Mouse (Mus musculus) limb, embryonic 11.5 days (tissue): Measurements from ENCODE around the gene Gp1ba. TPM values are rescaled to one million over a fixed set of nuclear protein-coding genes. Genes with fewer than 3 reads are reported as not detected.

Source experiments
- ATAC-seq: fragments of 200-750 bp; cut with Nextera tagmentation; 2 replicates; pipeline ENCODE4 v1.8.0; 2017; ENCODE audit warnings: low read depth; ENCODE audit not compliant: insufficient number of reproducible peaks, low FRiP score, low TSS enrichment
- DNase-seq: peaks from one replicate; pipeline ENCODE4 v3.0.0-alpha.2; 2015; ENCODE audit warnings: low spot score
- H3K27ac ChIP-seq: fragments of 300-500 bp; sonication (generic); replicated peaks from 2 replicates; pipeline ENCODE4 v1.5.1; 2014; ENCODE audit warnings: low read depth, mild to moderate bottlenecking, low read length
- H3K27me3 ChIP-seq: fragments of 300-500 bp; sonication (generic); 2 replicates; pipeline ENCODE4 v1.6.1; 2014; ENCODE audit warnings: mild to moderate bottlenecking, low read length, mixed read lengths; ENCODE audit not compliant: control insufficient read depth, insufficient read depth
- H3K36me3 ChIP-seq: fragments of 300-500 bp; sonication (generic); 2 replicates; pipeline ENCODE4 v1.6.1; 2014; ENCODE audit warnings: mild to moderate bottlenecking, low read length, moderate library complexity, mixed read lengths; ENCODE audit not compliant: control insufficient read depth, insufficient read depth
- H3K4me1 ChIP-seq: fragments of 300-500 bp; sonication (generic); 2 replicates; pipeline ENCODE4 v1.6.1; 2014; ENCODE audit warnings: low read length, mixed read lengths; ENCODE audit not compliant: control insufficient read depth, insufficient read depth
- H3K4me2 ChIP-seq: fragments of 300-500 bp; sonication (generic); 2 replicates; pipeline ENCODE4 v1.6.1; 2014; ENCODE audit warnings: low read depth, mild to moderate bottlenecking, moderate library complexity; ENCODE audit not compliant: severe bottlenecking
- H3K4me3 ChIP-seq: fragments of 300-500 bp; sonication (generic); 2 replicates; pipeline ENCODE4 v1.5.1; 2014; ENCODE audit warnings: low read depth, low read length
- H3K9ac ChIP-seq: fragments of 300-500 bp; sonication (generic); 2 replicates; pipeline ENCODE4 v1.6.1; 2014; ENCODE audit warnings: mild to moderate bottlenecking, low read length
- H3K9me3 ChIP-seq: fragments of 300-500 bp; sonication (generic); 2 replicates; pipeline ENCODE4 v1.6.1; 2016; ENCODE audit warnings: low read length; ENCODE audit not compliant: control insufficient read depth
- WGBS: fragments of 180-500 bp; shearing (Covaris S2); extraction: QIAGEN DNeasy Blood & Tissue Kit; methylation state at CpG from one replicate; pipeline ENCODE4 v1.1.7; 2014; 5-methylcytosine and 5-hydroxymethylcytosine counted together
- polyA plus RNA-seq: library from polyadenylated mRNA; unstranded; fragments of >200 nt; fragmentation: Nextera tagmentation; extraction: Ambion mirVana; gene quantifications from 2 replicates; pipeline ENCODE4 v1.2.1, GENCODE M21; 2014

Gene Gp1ba
- polyA plus RNA-seq, 1 experiment from 2014 or later: 1.2 TPM

DNA sequence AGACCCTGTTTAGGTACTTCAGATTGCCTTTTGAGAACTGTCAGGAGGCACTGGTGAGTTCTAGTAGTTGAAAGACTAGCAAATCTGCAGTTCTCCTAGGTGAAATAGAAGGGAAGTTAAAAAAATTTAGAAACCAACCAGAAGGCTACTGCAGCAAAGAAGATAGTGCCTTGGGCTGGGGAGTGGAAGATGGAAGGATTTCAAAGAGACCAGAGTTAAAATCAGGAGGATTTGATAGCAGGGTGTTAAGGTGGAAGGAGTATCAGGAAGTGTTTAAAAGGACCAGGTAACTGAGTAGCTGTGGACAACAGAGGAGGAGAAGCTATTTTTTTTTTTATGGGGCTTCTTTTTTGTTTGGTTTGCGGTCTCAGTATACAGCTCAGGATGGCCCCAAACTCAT lies 1.2 kb upstream of the Gp1ba start:
- Histone ChIP-seq H3K4me2 (no peak overlapping the region), H3K36me3 (no peaks in the 10 kb centered on the region), H3K4me3 (no peak overlapping the region), H3K9me3 (no peaks in the 10 kb centered on the region), H3K27ac (no peak overlapping the region), H3K9ac (no peak overlapping the region), H3K27me3 (no peaks in the 10 kb centered on the region), H3K4me1 (no peaks in the 10 kb centered on the region)
- DNase-seq (no peak), ATAC-seq (no peak)
- 79% methylated on average over 1 of the region's 1 CpGs for WGBS

DNA sequence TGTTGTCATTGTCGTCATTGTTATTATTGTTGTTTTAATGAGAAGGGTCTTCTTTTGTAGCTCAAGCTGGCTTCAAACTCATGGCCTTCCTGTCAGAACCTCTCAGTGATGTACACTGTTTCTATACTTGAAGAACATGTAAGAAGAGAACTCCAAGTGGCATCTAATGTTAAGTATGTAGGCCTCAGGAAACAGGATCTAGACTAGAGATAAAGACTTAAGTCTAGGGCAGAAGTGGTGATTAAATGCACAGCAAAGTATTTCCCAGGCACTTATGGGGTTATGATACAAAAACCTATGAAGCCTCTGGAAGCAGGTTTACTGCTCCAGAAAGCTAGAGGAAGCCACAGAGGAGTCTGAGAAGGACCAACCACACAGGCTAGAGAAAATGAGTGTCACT lies 629 bp upstream of the Gp1ba start:
- WGBS: 89% methylated on average over 1 of the region's 1 CpGs
- Histone ChIP-seq H3K4me1 (no peaks in the 10 kb centered on the region), H3K27me3 (no peaks in the 10 kb centered on the region), H3K27ac (no peak overlapping the region), H3K9ac (no peak overlapping the region), H3K9me3 (no peaks in the 10 kb centered on the region), H3K4me2 (no peak overlapping the region), H3K36me3 (no peaks in the 10 kb centered on the region), H3K4me3 (no peak overlapping the region)
- no peak for DNase-seq
- no peak for ATAC-seq

DNA sequence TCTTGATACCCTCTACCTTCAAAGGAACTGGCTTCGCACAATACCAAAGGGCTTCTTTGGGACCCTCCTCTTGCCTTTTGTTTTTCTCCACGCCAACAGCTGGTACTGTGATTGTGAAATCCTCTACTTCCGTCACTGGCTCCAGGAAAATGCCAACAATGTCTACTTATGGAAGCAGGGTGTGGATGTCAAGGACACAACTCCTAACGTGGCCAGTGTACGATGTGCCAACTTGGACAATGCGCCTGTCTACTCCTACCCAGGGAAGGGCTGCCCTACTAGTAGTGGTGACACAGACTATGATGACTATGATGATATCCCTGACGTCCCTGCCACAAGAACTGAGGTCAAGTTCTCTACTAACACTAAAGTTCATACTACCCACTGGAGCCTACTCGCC lies 1.1 kb downstream of the Gp1ba start:
- no peak overlapping the region for H3K27ac ChIP-seq
- ATAC-seq (no peak), DNase-seq (no peak)
- H3K9ac ChIP-seq: no peak overlapping the region
- H3K4me3 ChIP-seq: no peak overlapping the region
- no peak overlapping the region for H3K4me2 ChIP-seq
- no peaks in the 10 kb centered on the region for H3K9me3 ChIP-seq
- H3K36me3 ChIP-seq: peaks cover 9% of the 10 kb centered on the region
- no peaks in the 10 kb centered on the region for H3K27me3 ChIP-seq
- no peaks in the 10 kb centered on the region for H3K4me1 ChIP-seq
- 90% methylated on average over 8 of the region's 8 CpGs for WGBS

DNA sequence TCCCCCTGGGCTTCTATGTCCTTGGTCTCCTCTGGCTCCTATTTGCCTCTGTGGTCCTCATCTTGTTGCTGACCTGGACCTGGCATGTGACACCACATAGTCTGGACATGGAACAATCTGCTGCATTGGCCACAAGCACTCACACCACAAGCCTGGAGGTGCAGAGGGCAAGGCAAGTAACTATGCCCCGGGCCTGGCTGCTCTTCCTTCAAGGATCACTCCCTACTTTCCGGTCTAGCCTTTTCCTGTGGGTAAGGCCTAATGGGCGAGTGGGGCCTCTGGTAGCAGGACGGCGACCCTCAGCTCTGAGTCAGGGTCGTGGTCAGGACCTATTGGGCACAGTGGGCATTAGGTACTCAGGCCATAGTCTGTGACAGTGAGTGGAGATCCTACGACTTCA lies 2.3 kb downstream of the Gp1ba start:
- Histone ChIP-seq H3K9me3 (no peaks in the 10 kb centered on the region), H3K4me1 (peaks cover 6% of the 10 kb centered on the region), H3K4me2 (no peak overlapping the region), H3K9ac (no peak overlapping the region), H3K4me3 (no peak overlapping the region), H3K27me3 (no peaks in the 10 kb centered on the region), H3K27ac (no peak overlapping the region), H3K36me3 (peaks cover 10% of the 10 kb centered on the region)
- 82% methylated on average over 7 of the region's 7 CpGs for WGBS
- ATAC-seq (no peak), DNase-seq (no peak)

DNA sequence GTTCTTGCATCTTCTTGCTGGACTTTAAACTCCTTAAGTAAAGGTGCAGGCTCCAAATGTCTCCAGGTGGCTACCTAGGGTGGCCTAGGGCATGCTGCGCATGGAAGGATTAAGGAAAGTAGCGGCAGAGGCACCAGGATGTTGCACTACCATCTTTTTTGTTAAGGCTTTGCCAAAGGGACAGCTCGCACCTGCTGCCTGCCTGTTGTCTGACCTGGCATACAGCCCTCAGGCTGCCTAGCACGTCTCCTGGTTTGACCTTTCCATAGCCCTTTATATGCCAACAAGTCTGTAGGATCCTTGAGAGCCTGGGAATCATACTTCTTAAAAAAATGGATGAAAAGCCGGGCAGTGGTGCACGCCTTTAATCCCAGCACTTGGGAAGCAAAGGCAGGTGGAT lies 4.1 kb downstream of the Gp1ba start:
- H3K9me3 ChIP-seq: no peaks in the 10 kb centered on the region
- H3K36me3 ChIP-seq: peaks cover 10% of the 10 kb centered on the region
- H3K27ac ChIP-seq: no peak overlapping the region
- H3K4me3 ChIP-seq: no peak overlapping the region
- WGBS: 95% methylated on average over 6 of the region's 6 CpGs
- ATAC-seq (no peak), DNase-seq (no peak)
- no peak overlapping the region for H3K4me2 ChIP-seq
- peaks cover 8% of the 10 kb centered on the region for H3K4me1 ChIP-seq
- no peaks in the 10 kb centered on the region for H3K27me3 ChIP-seq
- H3K9ac ChIP-seq: no peak overlapping the region

DNA sequence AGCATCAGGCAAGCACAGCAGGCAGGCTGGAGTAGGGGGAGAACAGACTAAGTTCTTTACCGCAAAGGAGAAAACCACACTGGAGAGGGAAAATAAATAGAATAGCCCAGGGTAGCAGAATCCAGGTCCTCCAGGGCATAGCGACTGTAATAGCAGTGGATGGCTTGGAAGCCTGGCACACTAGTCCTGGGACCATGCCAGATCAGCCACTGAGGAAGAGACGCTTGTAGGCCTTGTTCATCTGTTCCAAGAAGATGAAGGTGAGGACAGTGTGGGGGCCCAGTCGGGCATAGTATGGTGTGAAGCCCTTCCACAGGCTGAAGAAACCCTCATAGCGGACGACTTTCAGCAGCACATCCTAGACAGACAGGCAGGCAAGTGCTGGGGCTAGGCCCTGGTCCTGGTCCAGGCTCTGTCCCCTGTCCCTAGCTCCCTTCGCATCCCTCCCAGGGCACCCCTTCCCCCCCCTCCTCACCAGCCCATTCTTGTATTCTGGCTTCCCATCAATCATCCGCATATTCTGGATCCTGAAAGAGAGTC lies 5.7 kb downstream of the Gp1ba start:
- no peak overlapping the region for H3K4me3 ChIP-seq
- no peak overlapping the region for H3K27ac ChIP-seq
- no peaks in the 10 kb centered on the region for H3K9me3 ChIP-seq

DNA sequence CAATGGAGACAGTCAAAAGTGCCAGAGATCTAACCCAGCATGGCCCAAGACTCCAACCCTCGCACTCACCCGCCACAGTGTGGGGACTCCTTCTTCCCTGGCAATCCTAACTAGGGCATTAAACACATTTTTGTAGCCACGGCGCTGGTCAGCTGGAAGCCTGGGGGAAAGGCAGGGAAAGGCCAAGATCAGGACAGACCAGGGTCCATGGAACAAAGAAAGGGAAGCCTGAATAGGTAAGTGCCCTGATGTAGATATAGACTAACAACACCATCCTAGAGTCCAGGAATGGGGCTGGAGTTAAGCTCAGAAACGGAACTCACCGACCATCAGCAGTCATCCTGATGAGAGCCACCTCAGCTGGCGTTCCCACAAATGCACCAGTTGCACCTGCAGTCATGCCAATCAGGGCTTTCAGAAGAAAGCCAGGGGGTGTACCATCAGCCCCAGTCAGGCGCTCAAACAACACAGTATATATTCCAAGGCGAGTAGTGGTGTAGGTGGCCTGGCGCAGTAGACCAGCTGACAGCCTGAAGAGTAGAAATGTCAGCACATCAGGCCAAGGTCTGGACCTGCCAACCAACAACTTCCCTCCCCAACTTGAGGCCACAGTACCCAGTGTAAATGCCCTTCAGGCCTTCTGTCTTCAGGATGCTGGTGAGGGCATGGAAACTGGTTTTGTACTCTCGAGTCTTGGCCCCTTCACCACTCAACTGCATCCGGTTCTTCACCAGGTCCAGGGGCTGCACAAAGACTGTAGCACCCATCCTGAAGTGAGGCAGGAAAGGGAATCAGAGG lies 6.7 kb downstream of the Gp1ba start:
- H3K27me3 ChIP-seq: no peaks in the 10 kb centered on the region
- H3K9ac ChIP-seq: peak overlapping the region; percentile 83
- no peaks in the 10 kb centered on the region for H3K9me3 ChIP-seq
- 93% methylated on average over 12 of the region's 12 CpGs for whole genome bisulfite sequencing
- H3K4me3 ChIP-seq: peak overlapping the region; percentile 58
- H3K36me3 ChIP-seq: peaks cover 22% of the 10 kb centered on the region
- no peak overlapping the region for H3K27ac ChIP-seq
- H3K4me2 ChIP-seq: peak overlapping the region; percentile 58
- DNase-seq: no peak
- no peak for ATAC-seq
- H3K4me1 ChIP-seq: peaks cover 18% of the 10 kb centered on the region

More for the DNA sequence above, 5.7 kb downstream of the Gp1ba start:
- Histone ChIP-seq H3K36me3 (peaks cover 20% of the 10 kb centered on the region), H3K27me3 (no peaks in the 10 kb centered on the region), H3K9ac (no peak overlapping the region), H3K4me1 (peaks cover 18% of the 10 kb centered on the region), H3K4me2 (no peak overlapping the region)
- no peak for ATAC-seq
- WGBS: 97% methylated on average over 8 of the region's 8 CpGs
- no peak for DNase-seq

DNA sequence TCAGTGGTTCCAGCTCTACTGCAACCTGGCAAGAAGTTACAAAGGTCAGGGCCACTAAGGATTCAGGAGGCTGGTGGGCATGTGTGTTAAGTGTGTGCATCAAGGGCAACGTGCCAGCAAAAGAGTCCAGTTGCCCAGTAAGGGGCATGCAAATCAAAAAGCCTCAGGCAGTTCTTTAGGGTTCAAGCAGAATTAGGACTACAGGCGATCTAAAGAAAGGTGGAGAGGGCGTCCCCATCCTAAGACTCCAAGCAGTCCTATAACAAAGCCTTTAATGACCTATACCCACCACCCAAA lies 7.3 kb downstream of the Gp1ba start:
- peaks cover 22% of the 10 kb centered on the region for H3K4me1 ChIP-seq
- H3K4me3 ChIP-seq: peak overlapping the region; percentile 58
- peaks cover 27% of the 10 kb centered on the region for H3K36me3 ChIP-seq
- 22% methylated on average over 3 of the region's 3 CpGs for WGBS
- peak overlapping the region; percentile 86 for H3K27ac ChIP-seq
- DNase-seq (no peak), ATAC-seq (no peak)
- H3K9me3 ChIP-seq: no peaks in the 10 kb centered on the region
- no peaks in the 10 kb centered on the region for H3K27me3 ChIP-seq
- peak overlapping the region; percentile 58 for H3K4me2 ChIP-seq
- peak overlapping the region; percentile 83 for H3K9ac ChIP-seq
